Mouse (Mus musculus): ENCODE results near the gene Pate2. TPM values are rescaled to one million over a fixed set of nuclear protein-coding genes. Genes with fewer than 3 reads are reported as not detected.

Pate2 gene
- polyA plus RNA-seq, 1 experiment from 2014 or later, result 0.77 TPM

DNA sequence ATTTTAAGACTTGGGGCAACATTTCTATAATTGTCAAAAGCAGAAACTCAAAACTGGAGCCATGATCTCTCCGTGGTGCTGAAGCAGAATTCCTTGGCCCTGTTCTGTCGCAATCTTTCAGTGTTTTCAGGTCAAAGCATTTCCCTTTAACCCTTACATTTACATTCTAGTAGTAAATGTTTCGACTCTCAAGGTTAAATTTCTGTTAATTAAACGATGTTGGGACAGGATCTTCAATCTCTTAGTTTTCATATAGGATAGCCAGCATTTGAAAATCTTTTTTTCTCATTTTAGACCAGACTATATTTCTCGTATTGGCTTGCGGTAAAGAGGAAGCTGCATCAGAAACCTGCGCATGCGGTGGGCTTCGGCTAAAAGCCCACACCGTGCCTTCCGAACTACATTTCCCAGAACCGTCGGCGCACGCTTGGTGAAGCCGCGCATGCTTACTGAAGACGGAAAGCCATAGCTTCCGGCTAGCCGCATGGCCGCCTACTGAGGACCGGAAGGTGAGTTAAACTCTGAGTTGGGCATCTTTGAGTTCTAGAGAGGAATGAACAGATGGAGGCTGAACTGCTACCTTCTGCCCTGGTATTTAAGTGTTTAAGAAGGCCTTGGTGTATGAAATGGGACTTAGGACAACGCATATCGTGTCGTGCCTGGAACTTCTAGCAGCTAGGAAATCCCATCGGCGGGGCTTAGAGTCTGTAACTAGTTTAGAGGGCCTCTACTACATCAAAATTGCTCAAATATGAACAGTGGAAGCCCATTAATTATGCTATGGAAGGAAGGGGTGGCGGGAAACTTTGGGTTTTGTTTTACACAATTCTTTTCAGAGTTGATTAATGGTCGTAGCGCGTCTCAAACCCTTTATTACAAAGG lies 10.8 kb upstream of the Pate2 start:
- peaks cover 6% of the 10 kb centered on the region for H3K36me3 ChIP-seq
- peak overlapping the region; percentile 57 for H3K9ac ChIP-seq
- H3K4me1 ChIP-seq (replicated peaks), result 0 out of 2 replicates have a peak, but pooled peaks cover 11% of the 10 kb centered on the region
- H3K27me3 ChIP-seq (replicated peaks), result no peaks in the 10 kb centered on the region
- peak overlapping the region; percentile 99 for H3K4me2 ChIP-seq (replicated peaks)
- WGBS, result 2% methylated on average over 31 of the region's 31 CpGs
- H3K9me3 ChIP-seq, result no peaks in the 10 kb centered on the region
- peak; percentile 91 for ATAC-seq
- 0 out of 2 replicates have a peak overlapping the region, but pooled peaks have one; percentile 23 for H3K27ac ChIP-seq
- H3K4me3 ChIP-seq (replicated peaks), result peak overlapping the region; percentile 61

DNA sequence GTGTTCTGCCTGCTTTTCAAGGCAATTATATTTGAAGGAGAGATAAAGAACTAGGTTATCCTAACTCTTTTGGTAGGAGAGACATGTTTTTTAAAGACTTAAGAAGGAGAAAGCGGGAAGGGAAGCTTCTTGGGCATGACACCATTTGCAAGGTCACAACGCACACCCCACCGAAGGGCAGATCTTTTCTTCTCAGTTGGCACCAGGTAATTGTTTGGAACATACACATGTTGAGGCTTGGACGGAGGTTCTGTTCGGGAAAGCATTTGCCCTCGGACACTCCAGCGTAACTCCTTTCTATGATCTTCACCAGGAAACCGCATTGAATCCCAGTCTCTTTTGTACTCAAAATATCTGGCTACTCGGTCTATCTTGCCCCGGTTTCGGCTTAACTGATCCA lies 9.0 kb upstream of the Pate2 start:
- Histone ChIP-seq H3K4me1 (replicated peaks) (0 out of 2 replicates have a peak, but pooled peaks cover 11% of the 10 kb centered on the region), H3K9me3 (no peaks in the 10 kb centered on the region), H3K27ac (no peak overlapping the region), H3K27me3 (replicated peaks) (no peaks in the 10 kb centered on the region), H3K36me3 (peaks cover 6% of the 10 kb centered on the region), H3K4me2 (replicated peaks) (no peak overlapping the region), H3K9ac (no peak overlapping the region), H3K4me3 (replicated peaks) (no peak overlapping the region)
- ATAC-seq, result no peak
- 95% methylated on average over 11 of the region's 11 CpGs for WGBS

DNA sequence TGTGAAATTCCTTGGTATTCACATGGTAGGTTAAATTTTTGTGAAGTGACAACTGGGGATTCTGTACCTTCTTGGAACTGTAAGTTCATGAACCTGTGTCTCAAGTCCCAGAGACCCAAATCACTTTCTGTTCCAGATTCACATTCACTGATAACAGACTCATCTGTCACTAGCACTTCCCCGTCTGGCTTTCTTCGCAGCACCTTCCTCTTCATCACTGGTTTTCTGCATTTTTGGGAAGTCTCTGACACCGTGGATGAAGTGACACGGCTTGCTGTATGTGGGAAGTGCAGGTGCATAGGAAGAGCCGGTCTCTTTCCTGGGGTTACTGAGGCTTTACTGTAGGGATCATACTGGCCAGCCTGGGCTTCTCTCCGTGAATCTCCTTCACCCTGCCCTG lies 8.5 kb upstream of the Pate2 start:
- Histone ChIP-seq H3K27ac (no peak overlapping the region), H3K4me3 (replicated peaks) (no peak overlapping the region), H3K4me2 (replicated peaks) (no peak overlapping the region), H3K9me3 (no peaks in the 10 kb centered on the region), H3K4me1 (replicated peaks) (peaks cover 13% of the 10 kb centered on the region; the same call in 1 of the 2 replicates), H3K27me3 (replicated peaks) (no peaks in the 10 kb centered on the region), H3K36me3 (peaks cover 10% of the 10 kb centered on the region), H3K9ac (no peak overlapping the region)
- ATAC-seq, result no peak
- WGBS, result 87% methylated on average over 6 of the region's 6 CpGs

DNA sequence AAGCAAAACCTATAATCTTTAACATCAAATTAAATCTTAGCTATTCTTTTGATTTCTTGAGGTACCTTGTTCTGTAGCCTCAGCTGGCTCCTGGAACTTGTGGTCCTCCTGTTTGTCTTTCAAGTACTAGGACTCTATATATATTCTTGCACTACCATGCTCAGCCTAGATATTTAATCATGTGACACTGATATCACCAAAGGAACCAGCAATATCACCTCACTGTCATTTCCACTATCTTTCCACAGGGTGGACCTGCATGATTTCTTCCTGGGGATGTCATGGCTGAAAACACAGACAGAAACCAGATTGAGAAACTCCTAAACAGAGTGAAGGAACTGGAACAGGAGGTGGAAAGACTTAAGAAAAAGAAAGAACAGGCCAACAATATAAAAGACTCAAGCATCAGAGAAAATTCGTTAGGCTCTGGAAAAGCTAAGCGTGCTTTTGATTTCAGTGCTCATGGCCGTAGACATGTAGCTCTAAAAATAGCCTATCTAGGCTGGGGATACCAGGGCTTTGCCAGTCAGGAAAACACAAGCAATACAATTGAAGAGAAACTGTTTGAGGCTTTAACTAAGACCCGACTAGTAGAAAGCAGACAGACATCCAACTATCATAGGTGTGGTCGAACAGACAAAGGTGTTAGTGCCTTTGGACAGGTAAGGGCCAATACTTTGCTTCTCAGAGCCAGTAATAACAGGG lies 5.4 kb upstream of the Pate2 start:
- no peak overlapping the region for H3K27ac ChIP-seq
- no peak overlapping the region for H3K4me2 ChIP-seq (replicated peaks)
- H3K4me3 ChIP-seq (replicated peaks), result no peak overlapping the region
- no peaks in the 10 kb centered on the region for H3K27me3 ChIP-seq (replicated peaks)
- 91% methylated on average over 5 of the region's 5 CpGs for WGBS
- ATAC-seq, result no peak
- H3K9ac ChIP-seq, result no peak overlapping the region
- peaks cover 8% of the 10 kb centered on the region; the same call in 1 of the 2 replicates for H3K4me1 ChIP-seq (replicated peaks)
- H3K9me3 ChIP-seq, result no peaks in the 10 kb centered on the region
- H3K36me3 ChIP-seq, result peaks cover 13% of the 10 kb centered on the region

DNA sequence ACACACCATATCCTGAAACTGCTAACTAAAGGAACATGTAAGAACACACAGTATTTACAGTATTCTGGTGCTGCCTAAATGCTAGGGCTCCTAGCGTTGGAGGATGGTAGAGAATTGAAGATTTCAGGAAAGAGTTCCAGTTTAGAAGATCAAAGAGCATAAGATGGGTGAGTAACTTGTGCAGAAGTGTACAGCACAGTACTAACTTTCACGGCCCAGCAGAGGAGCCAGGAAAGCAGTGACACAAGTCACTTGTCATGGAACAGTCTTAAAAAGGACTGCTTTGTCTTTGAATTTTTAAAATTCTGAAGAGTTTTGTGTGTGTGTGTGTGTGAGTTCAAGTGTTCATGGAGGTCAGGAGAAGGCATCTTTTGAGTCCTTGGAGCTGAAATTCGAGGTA lies 2.1 kb upstream of the Pate2 start:
- Histone ChIP-seq H3K9me3 (no peaks in the 10 kb centered on the region), H3K4me1 (replicated peaks) (peaks cover 3% of the 10 kb centered on the region; the same call in 1 of the 2 replicates), H3K27me3 (replicated peaks) (no peaks in the 10 kb centered on the region), H3K36me3 (peaks cover 7% of the 10 kb centered on the region; the same call in 1 of the 2 replicates), H3K9ac (no peak overlapping the region), H3K4me3 (replicated peaks) (no peak overlapping the region), H3K4me2 (replicated peaks) (no peak overlapping the region), H3K27ac (no peak overlapping the region)
- WGBS, result 89% methylated on average over 3 of the region's 3 CpGs
- ATAC-seq, result no peak

DNA sequence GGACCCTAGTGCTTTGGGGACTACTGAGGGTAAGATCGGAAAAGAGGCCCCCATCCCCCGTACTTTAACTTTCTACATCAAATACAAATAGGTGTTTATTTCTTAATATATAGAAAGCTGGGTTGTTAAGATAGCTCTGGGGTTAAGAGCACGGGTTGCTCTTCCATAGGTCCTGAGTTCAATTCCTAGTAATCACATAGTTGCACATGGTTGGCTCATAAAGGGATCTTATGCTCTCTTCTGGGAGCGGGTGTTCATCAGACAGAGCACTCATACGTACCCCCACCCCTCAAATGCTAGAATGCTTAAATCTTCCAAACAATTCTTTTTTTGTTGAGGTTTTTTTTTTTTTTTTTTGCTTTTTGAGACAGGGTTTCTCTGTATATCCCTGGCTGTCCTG lies 579 bp downstream of the Pate2 start:
- peak; percentile 6; the same call in 1 of the 2 replicates for ATAC-seq
- no peak overlapping the region for H3K9ac ChIP-seq

DNA sequence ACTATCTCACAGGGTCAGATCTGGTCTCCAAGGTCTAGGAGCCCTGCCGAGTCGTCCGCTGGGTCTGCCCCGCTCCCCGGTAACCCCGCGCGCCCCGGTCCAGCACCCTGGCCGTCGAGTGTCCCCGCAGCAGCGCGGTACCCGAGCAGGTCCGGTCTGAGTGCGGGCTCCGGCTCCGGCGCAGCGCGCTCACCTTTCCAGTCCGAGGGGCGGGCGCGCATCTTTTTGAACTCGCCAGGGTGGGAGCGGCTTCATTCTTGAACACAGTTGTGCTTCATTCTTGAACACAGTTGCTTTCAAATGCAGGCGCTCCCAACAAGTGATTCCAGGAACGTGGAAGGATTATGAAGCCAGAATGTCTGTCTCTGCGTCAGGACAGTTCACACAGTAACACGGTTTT lies 4.3 kb downstream of the Pate2 start:
- 7% methylated on average over 32 of the region's 32 CpGs for WGBS
- no peak for ATAC-seq
- Histone ChIP-seq H3K27ac (no peak overlapping the region), H3K36me3 (no peaks in the 10 kb centered on the region), H3K9me3 (no peaks in the 10 kb centered on the region), H3K9ac (no peak overlapping the region), H3K27me3 (replicated peaks) (peaks cover 3% of the 10 kb centered on the region), H3K4me3 (replicated peaks) (peak overlapping the region; percentile 25; the same call in 1 of the 2 replicates), H3K4me1 (replicated peaks) (no peaks in the 10 kb centered on the region), H3K4me2 (replicated peaks) (peak overlapping the region; percentile 58)

More for the DNA sequence above, 579 bp downstream of the Pate2 start:
- 14% methylated on average over 5 of the region's 5 CpGs for WGBS
- Histone ChIP-seq H3K27ac (no peak overlapping the region), H3K27me3 (replicated peaks) (peaks cover 3% of the 10 kb centered on the region), H3K4me2 (replicated peaks) (peak overlapping the region; percentile 57), H3K36me3 (peaks cover 7% of the 10 kb centered on the region; the same call in 1 of the 2 replicates), H3K4me1 (replicated peaks) (peaks cover 3% of the 10 kb centered on the region; the same call in 1 of the 2 replicates), H3K4me3 (replicated peaks) (peak overlapping the region; percentile 81), H3K9me3 (no peaks in the 10 kb centered on the region)

DNA sequence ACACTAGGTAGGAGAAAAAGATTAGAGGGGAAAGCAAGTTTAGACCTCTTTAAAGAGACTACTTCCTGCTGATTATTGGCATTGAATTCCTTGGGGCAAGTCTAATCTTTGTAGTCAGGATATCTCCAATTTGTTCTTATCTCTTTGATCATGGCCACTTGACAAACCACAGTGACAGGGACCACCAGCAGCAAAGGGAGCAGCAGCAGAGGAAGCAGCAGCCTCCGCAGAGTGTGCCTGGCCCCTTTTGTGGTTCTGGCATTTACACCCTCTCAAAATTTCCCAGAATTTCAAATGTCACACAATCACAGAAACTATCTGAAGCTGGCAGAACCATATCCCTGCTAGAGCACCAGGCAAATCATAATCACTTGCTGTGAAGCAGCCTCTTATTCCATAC lies 17.6 kb downstream of the Pate2 start:
- H3K27ac ChIP-seq, result no peak overlapping the region
- H3K9ac ChIP-seq, result no peak overlapping the region
- 36% methylated on average over 1 of the region's 1 CpGs for WGBS
- no peaks in the 10 kb centered on the region for H3K27me3 ChIP-seq (replicated peaks)
- no peak for ATAC-seq
- no peaks in the 10 kb centered on the region for H3K9me3 ChIP-seq
- no peak overlapping the region for H3K4me3 ChIP-seq (replicated peaks)
- H3K4me2 ChIP-seq (replicated peaks), result no peak overlapping the region
- H3K4me1 ChIP-seq (replicated peaks), result no peaks in the 10 kb centered on the region
- no peaks in the 10 kb centered on the region for H3K36me3 ChIP-seq

DNA sequence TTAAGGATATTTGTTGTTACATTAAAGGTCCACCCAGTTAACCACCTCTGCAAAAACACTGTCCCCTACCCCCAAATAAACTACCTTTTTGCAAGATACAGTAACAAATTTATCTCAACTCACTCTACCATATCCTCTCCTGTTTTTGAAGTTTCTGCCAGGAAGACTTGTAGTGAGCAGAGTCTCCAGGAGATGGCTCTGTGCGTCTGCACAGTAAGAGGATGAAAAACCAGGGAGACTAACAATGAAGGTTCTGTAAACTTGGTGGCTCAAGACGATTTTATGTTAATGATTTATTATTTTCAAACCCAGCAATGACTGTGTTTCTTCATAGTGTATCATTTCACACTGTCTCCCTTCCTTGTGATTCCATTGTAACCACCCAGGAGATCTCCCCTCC lies 22.8 kb downstream of the Pate2 start:
- no peaks in the 10 kb centered on the region for H3K4me1 ChIP-seq (replicated peaks)
- H3K4me3 ChIP-seq (replicated peaks), result no peak overlapping the region
- H3K9ac ChIP-seq, result no peak overlapping the region
- H3K9me3 ChIP-seq, result no peaks in the 10 kb centered on the region
- 12% methylated on average over 2 of the region's 2 CpGs for WGBS
- no peak overlapping the region for H3K27ac ChIP-seq
- ATAC-seq, result no peak
- no peaks in the 10 kb centered on the region for H3K27me3 ChIP-seq (replicated peaks)
- no peak overlapping the region for H3K4me2 ChIP-seq (replicated peaks)
- no peaks in the 10 kb centered on the region for H3K36me3 ChIP-seq

DNA sequence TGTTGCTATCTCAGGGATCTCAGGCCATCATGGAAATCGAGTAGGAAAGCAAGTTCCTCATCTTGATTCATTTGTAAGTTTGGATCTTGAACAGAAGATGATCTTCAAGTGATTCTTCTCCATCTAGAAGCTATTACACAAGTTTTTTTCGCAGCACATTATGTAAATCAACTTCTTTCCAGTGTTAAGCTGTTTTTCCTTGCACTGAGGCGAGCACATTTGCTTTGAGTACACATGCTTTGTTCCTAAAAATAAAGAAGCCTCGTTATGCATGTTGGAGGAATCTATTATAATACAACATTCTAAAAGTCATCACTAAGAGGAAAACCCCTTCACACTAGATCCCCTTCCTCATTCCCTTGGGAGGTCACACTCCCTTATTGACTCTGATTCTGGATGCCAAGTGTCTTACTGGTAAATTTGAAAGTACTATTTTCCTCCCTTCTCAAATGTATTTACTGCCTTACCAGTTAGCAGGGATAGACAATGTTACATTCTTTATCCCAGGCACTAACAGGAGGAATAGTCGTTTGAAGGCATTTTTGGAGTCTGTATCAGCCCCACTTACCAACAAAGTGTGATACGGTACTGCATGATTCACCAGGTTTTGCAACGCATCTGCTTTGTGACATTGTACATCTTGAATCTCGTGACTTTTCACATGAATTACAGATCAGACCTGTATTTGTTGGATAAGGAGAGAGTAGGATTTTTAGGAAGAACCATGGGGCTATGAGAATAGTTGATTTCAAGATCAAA lies 37.7 kb downstream of the Pate2 start:
- Histone ChIP-seq H3K9me3 (no peaks in the 10 kb centered on the region), H3K4me3 (replicated peaks) (no peak overlapping the region), H3K27me3 (replicated peaks) (no peaks in the 10 kb centered on the region), H3K36me3 (no peaks in the 10 kb centered on the region), H3K27ac (no peak overlapping the region), H3K9ac (no peak overlapping the region), H3K4me1 (replicated peaks) (no peaks in the 10 kb centered on the region), H3K4me2 (replicated peaks) (no peak overlapping the region)
- ATAC-seq, result no peak
- WGBS, result 69% methylated on average over 8 of the region's 8 CpGs

DNA sequence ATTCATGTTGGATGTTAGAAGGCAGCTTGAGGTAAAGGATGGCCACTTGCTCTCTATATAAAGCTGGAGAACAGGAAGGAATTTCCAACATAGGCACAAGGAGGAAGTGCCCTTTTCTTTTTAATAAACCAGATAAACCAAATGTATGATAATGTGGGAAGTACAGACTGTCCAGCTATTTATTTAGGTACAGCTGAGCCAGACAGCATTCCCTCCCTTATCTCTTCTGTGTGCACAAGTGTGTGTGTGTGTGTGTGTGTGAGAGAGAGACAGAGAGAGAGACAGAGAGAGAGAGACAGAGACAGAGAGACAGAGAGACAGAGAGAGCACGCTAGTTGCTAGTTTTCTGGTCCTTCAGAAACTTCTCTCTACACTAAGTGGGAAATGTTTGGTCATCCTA lies 41.8 kb downstream of the Pate2 start, which contains the start of gene Pate4:
TSS of gene Pate4 (minus strand) at position 101 of the 400 bp plus-strand sequence.
- no peak within 1 kb of the TSS for H3K27ac ChIP-seq
- no peak for ATAC-seq
- WGBS, result 94% methylated on average over 1 of the region's 1 CpGs

DNA sequence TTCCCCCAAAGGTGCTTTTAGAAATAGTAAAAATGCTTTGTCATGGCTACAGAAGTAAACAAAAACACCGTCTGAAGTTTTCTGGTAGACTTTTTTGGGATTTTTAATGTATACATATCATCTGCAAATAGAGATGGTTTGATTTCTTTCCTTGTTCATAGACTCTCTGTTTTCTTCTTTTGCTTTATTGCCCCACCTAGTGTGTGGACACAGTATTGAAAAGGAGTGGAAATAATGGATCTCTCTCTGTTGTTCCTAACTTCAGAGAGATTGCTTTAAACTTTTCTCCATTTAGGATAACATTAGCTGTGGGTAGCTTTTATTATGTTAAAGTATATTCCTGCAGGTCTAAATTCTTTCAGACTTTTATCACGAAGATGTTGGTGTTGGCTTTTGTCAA lies 43.9 kb downstream of the Pate2 start:
- Histone ChIP-seq H3K9me3 (no peaks in the 10 kb centered on the region), H3K4me1 (replicated peaks) (no peaks in the 10 kb centered on the region), H3K9ac (no peak overlapping the region), H3K27ac (no peak overlapping the region), H3K36me3 (no peaks in the 10 kb centered on the region), H3K4me2 (replicated peaks) (no peak overlapping the region), H3K27me3 (replicated peaks) (no peaks in the 10 kb centered on the region), H3K4me3 (replicated peaks) (no peak overlapping the region)
- WGBS, result 28% methylated on average over 2 of the region's 2 CpGs
- no peak for ATAC-seq

More for the DNA sequence above, 41.8 kb downstream of the Pate2 start, which contains the start of gene Pate4:
- no peak within 1 kb of the TSS for H3K4me3 ChIP-seq (replicated peaks)
- no peaks in the 10 kb centered on the region for H3K4me1 ChIP-seq (replicated peaks)
- H3K9ac ChIP-seq, result no peak within 1 kb of the TSS
- H3K27me3 ChIP-seq (replicated peaks), result no peaks in the 10 kb centered on the region
- H3K9me3 ChIP-seq, result no peaks in the 10 kb centered on the region
- no peak within 1 kb of the TSS for H3K4me2 ChIP-seq (replicated peaks)
- no peaks in the 10 kb centered on the region for H3K36me3 ChIP-seq

Measured in intestine, embryonic 15.5 days (tissue).